In the genomic region with DNA sequence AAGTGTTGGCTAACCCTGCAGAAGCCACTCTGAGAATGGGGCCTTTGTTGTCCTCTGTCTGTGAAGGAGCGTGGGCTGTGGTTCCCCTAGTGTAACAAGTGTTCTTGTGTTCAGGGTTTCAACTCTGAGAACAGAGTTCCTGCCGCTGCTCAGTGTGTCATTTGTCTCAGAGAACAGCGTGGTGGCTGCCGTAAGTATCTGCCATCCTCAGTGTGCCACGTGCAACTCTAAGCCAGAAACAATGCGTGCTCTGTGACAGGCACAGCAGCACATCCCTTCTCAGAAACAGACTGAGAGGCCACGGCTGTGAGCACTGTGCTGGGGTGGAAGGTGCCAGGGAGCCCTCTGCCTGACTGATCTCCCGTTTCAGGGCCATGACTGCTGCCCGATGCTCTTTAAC, we compare ENCODE assay signal across 17 mouse cellular contexts. TPM values are rescaled to one million over a fixed set of nuclear protein-coding genes. Genes with fewer than 3 reads are reported as not detected.
A peak's percentile ranks its signal among the peaks of the same experiment; 100 is the strongest.
DNase-seq lines count a peak whose midpoint lies in the region; ATAC-seq lines count a peak whose summit lies in the region.
"Had no signal": no experiment of that assay in that cellular context is flagged by ENCODE, and none has a peak within 500 bp of the region (broad histone marks: within the 10 kb centered on the region; RNA-seq: fewer than 3 reads in every experiment).

No protein-coding gene starts in this region.

- ATAC-seq in hindbrain, embryonic 14.5 days (ENCODE audit: low FRiP score) = peak; percentile 37; the same call in 1 of the 2 replicates
- ATAC-seq in hindbrain, embryonic 11.5 days (ENCODE audit: low FRiP score) = no peak
- peak; percentile 62; the same call in 1 of the 2 replicates for ATAC-seq in embryonic facial prominence, embryonic 14.5 days (ENCODE audit: low read depth)
- ATAC-seq in neural tube, embryonic 14.5 days (ENCODE audit: low read depth) = peak; percentile 65; the same call in 1 of the 2 replicates
- ATAC-seq in liver, embryonic 11.5 days (replicated peaks; ENCODE audit: low FRiP score) = no peak
- ATAC-seq: forebrain, embryonic 14.5 days had no signal

- peaks cover 98% of the 10 kb centered on the region for H3K36me3 ChIP-seq in hindbrain, embryonic 14.5 days (replicated peaks; ENCODE audit: control insufficient read depth, insufficient read depth)
- peaks cover 18% of the 10 kb centered on the region for H3K36me3 ChIP-seq in hindbrain, embryonic 11.5 days (ENCODE audit: control insufficient read depth, insufficient read depth, low read length)
- peaks cover 97% of the 10 kb centered on the region for H3K36me3 ChIP-seq in embryonic facial prominence, embryonic 14.5 days (ENCODE audit: control insufficient read depth, insufficient read depth, low read length)
- H3K36me3 ChIP-seq in neural tube, embryonic 14.5 days (ENCODE audit: control insufficient read depth, insufficient read depth, low read length) = peaks cover 79% of the 10 kb centered on the region
- peaks cover 61% of the 10 kb centered on the region for H3K36me3 ChIP-seq in liver, embryonic 11.5 days (ENCODE audit: control insufficient read depth, insufficient read depth, low read length)

- H3K27ac ChIP-seq in hindbrain, embryonic 14.5 days = no peak overlapping the region
- no peak overlapping the region for H3K27ac ChIP-seq in hindbrain, embryonic 11.5 days (ENCODE audit: low read depth, low read length)
- H3K27ac ChIP-seq in embryonic facial prominence, embryonic 14.5 days (replicated peaks; ENCODE audit: low read depth, low read length) = no peak overlapping the region
- no peak overlapping the region for H3K27ac ChIP-seq in neural tube, embryonic 14.5 days (ENCODE audit: low read depth, low read length)
- no peak overlapping the region for H3K27ac ChIP-seq in liver, embryonic 11.5 days (ENCODE audit: low read depth, low read length)
- H3K27ac ChIP-seq: liver, embryonic 15.5 days had no signal

- no peak overlapping the region for H3K9ac ChIP-seq in hindbrain, embryonic 14.5 days
- H3K9ac ChIP-seq in hindbrain, embryonic 11.5 days (ENCODE audit: low read depth, low read length) = no peak overlapping the region
- no peak overlapping the region for H3K9ac ChIP-seq in embryonic facial prominence, embryonic 14.5 days (ENCODE audit: low read depth, low read length)
- no peak overlapping the region for H3K9ac ChIP-seq in neural tube, embryonic 14.5 days (replicated peaks; ENCODE audit: low read depth, low read length)
- H3K9ac ChIP-seq in liver, embryonic 11.5 days (ENCODE audit: low read depth, low read length) = no peak overlapping the region
- H3K9ac ChIP-seq: liver, embryonic 15.5 days had no signal

- WGBS in hindbrain, embryonic 14.5 days = 74% methylated on average over 9 of the region's 9 CpGs
- 84% methylated on average over 9 of the region's 9 CpGs for whole genome bisulfite sequencing in hindbrain, embryonic 11.5 days
- 55% methylated on average over 8 of the region's 9 CpGs for WGBS in embryonic facial prominence, embryonic 14.5 days
- WGBS in neural tube, embryonic 14.5 days = 75% methylated on average over 9 of the region's 9 CpGs
- WGBS in liver, embryonic 11.5 days = 92% methylated on average over 9 of the region's 9 CpGs

- H3K27me3 ChIP-seq in hindbrain, embryonic 14.5 days (ENCODE audit: control insufficient read depth, insufficient read depth, low read length) = no peaks in the 10 kb centered on the region
- H3K27me3 ChIP-seq in hindbrain, embryonic 11.5 days (ENCODE audit: control insufficient read depth, insufficient read depth, low read length) = no peaks in the 10 kb centered on the region
- no peaks in the 10 kb centered on the region for H3K27me3 ChIP-seq in embryonic facial prominence, embryonic 14.5 days (replicated peaks; ENCODE audit: control insufficient read depth, insufficient read depth, low read length)
- no peaks in the 10 kb centered on the region for H3K27me3 ChIP-seq in neural tube, embryonic 14.5 days (ENCODE audit: control insufficient read depth, insufficient read depth, low read length)
- H3K27me3 ChIP-seq in liver, embryonic 11.5 days (replicated peaks; ENCODE audit: control insufficient read depth, insufficient read depth, low read length) = no peaks in the 10 kb centered on the region
- H3K27me3 ChIP-seq: liver, embryonic 15.5 days had no signal

- no peak for DNase-seq in hindbrain, embryonic 14.5 days (ENCODE audit: low spot score)
- no peak for DNase-seq in hindbrain, embryonic 11.5 days (ENCODE audit: low spot score)
- DNase-seq in left cerebral cortex, postnatal 14 days (ENCODE audit: low spot score in 2 of 2) = peak; percentile 33 to 51
- no peak for DNase-seq in left cerebral cortex, adult 8-10 months (ENCODE audit: low spot score in 2 of 2)
- DNase-seq in embryonic facial prominence, embryonic 14.5 days (ENCODE audit: low spot score) = peak; percentile 31
- DNase-seq in liver, embryonic 11.5 days (ENCODE audit: low spot score) = no peak
- DNase-seq in spleen, postnatal 10 days (ENCODE audit: low spot score in 2 of 2) = no peak
- DNase-seq: adrenal gland, postnatal 10 days; gastrocnemius, postnatal 10 days; heart, postnatal 14 days had no signal

- H3K9me3 ChIP-seq in hindbrain, embryonic 14.5 days (ENCODE audit: control insufficient read depth, low read length) = no peaks in the 10 kb centered on the region
- no peaks in the 10 kb centered on the region for H3K9me3 ChIP-seq in hindbrain, embryonic 11.5 days (ENCODE audit: control insufficient read depth, low read length)
- H3K9me3 ChIP-seq in embryonic facial prominence, embryonic 14.5 days (ENCODE audit: control insufficient read depth, low read length) = no peaks in the 10 kb centered on the region
- H3K9me3 ChIP-seq in neural tube, embryonic 14.5 days (ENCODE audit: control insufficient read depth, low read length) = no peaks in the 10 kb centered on the region
- no peaks in the 10 kb centered on the region for H3K9me3 ChIP-seq in liver, embryonic 11.5 days (ENCODE audit: control insufficient read depth, low read length)
- H3K9me3 ChIP-seq: liver, embryonic 15.5 days had no signal

- H3K4me1 ChIP-seq in hindbrain, embryonic 14.5 days (replicated peaks; ENCODE audit: control insufficient read depth, insufficient read depth, low read length) = no peaks in the 10 kb centered on the region
- no peaks in the 10 kb centered on the region for H3K4me1 ChIP-seq in hindbrain, embryonic 11.5 days (replicated peaks; ENCODE audit: control insufficient read depth, insufficient read depth, low read length)
- H3K4me1 ChIP-seq in embryonic facial prominence, embryonic 14.5 days (ENCODE audit: control insufficient read depth, insufficient read depth, low read length) = no peaks in the 10 kb centered on the region
- no peaks in the 10 kb centered on the region for H3K4me1 ChIP-seq in neural tube, embryonic 14.5 days (ENCODE audit: control insufficient read depth, insufficient read depth, low read length)
- no peaks in the 10 kb centered on the region for H3K4me1 ChIP-seq in liver, embryonic 11.5 days (replicated peaks; ENCODE audit: control insufficient read depth, insufficient read depth, low read length)

- intact Hi-C loops in left cerebral cortex, postnatal 14 days (cut with DNase I) = no loop called here

- H3K4me2 ChIP-seq in hindbrain, embryonic 14.5 days (replicated peaks) = no peak overlapping the region
- no peak overlapping the region for H3K4me2 ChIP-seq in hindbrain, embryonic 11.5 days (replicated peaks; ENCODE audit: low read depth, low read length)
- H3K4me2 ChIP-seq in embryonic facial prominence, embryonic 14.5 days (ENCODE audit: low read depth, low read length) = no peak overlapping the region
- no peak overlapping the region for H3K4me2 ChIP-seq in neural tube, embryonic 14.5 days (ENCODE audit: low read depth, low read length)
- no peak overlapping the region for H3K4me2 ChIP-seq in liver, embryonic 11.5 days
- H3K4me2 ChIP-seq: liver, embryonic 15.5 days; midbrain, embryonic 11.5 days had no signal

- H3K4me3 ChIP-seq in hindbrain, embryonic 14.5 days (replicated peaks; ENCODE audit: low read length) = no peak overlapping the region
- H3K4me3 ChIP-seq in hindbrain, embryonic 11.5 days (ENCODE audit: low read depth, low read length) = no peak overlapping the region
- H3K4me3 ChIP-seq in embryonic facial prominence, embryonic 14.5 days (ENCODE audit: low read depth, low read length) = no peak overlapping the region
- H3K4me3 ChIP-seq in neural tube, embryonic 14.5 days (ENCODE audit: low read depth, low read length) = no peak overlapping the region
- H3K4me3 ChIP-seq in liver, embryonic 11.5 days (ENCODE audit: low read depth, low read length) = no peak overlapping the region
- H3K4me3 ChIP-seq: liver, embryonic 15.5 days had no signal

RNA-seq across cellular contexts. Expression of a gene that starts 9.7 kb away (rescaled TPM):
- polyA plus RNA-seq in hindbrain, embryonic 14.5 days (2014; fragmentation: Nextera tagmentation; extraction: Ambion mirVana) = 44.2 and 51.8 TPM in 2 replicates
- 49.3 and 54.3 TPM in 2 replicates for polyA plus RNA-seq in hindbrain, embryonic 11.5 days (2014; fragmentation: Nextera tagmentation; extraction: Ambion mirVana)
- 10 to 100 TPM; 31.3 to 35.0 TPM for total RNA-seq in left cerebral cortex, postnatal 14 days (2021)
- 10 to 100 TPM; 17.4 to 47.4 (median 23.9) TPM for total RNA-seq in left cerebral cortex, adult 8-10 months (2022)
- polyA plus RNA-seq in embryonic facial prominence, embryonic 14.5 days (2014; fragmentation: Nextera tagmentation; extraction: Ambion mirVana) = 222 and 228 TPM in 2 replicates
- polyA plus RNA-seq in neural tube, embryonic 14.5 days (2014; fragmentation: Nextera tagmentation; extraction: Ambion mirVana) = 14.1 and 41.7 TPM in 2 replicates
- 190 and 209 TPM in 2 replicates for polyA plus RNA-seq in liver, embryonic 11.5 days (2014; fragmentation: Nextera tagmentation; extraction: Ambion mirVana)

RNA-seq across cellular contexts. Expression of a gene that starts 20.5 kb away (rescaled TPM):
- not detected in 2 replicates for polyA plus RNA-seq in hindbrain, embryonic 14.5 days (2014; fragmentation: Nextera tagmentation; extraction: Ambion mirVana)
- polyA plus RNA-seq in hindbrain, embryonic 11.5 days (2014; fragmentation: Nextera tagmentation; extraction: Ambion mirVana) = not detected in 2 replicates
- not detected for total RNA-seq in left cerebral cortex, postnatal 14 days (2021)
- not detected for total RNA-seq in left cerebral cortex, adult 8-10 months (2022)
- not detected in 2 replicates for polyA plus RNA-seq in embryonic facial prominence, embryonic 14.5 days (2014; fragmentation: Nextera tagmentation; extraction: Ambion mirVana)
- polyA plus RNA-seq in neural tube, embryonic 14.5 days (2014; fragmentation: Nextera tagmentation; extraction: Ambion mirVana) = not detected in 2 replicates
- polyA plus RNA-seq in liver, embryonic 11.5 days (2014; fragmentation: Nextera tagmentation; extraction: Ambion mirVana) = 0.06 and 0.27 TPM in 2 replicates
- total RNA-seq: adrenal gland, postnatal 10 days; gastrocnemius, postnatal 10 days; heart, postnatal 14 days; layer of hippocampus, postnatal 14 days had no signal
- polyA plus RNA-seq: forebrain, embryonic 14.5 days; kidney, embryonic 14.5 days; midbrain, embryonic 11.5 days; spleen, adult 2 months had no signal

RNA-seq across cellular contexts. Expression of a gene that starts 20.7 kb away (rescaled TPM):
- polyA plus RNA-seq in hindbrain, embryonic 14.5 days (2014; fragmentation: Nextera tagmentation; extraction: Ambion mirVana) = 245 and 252 TPM in 2 replicates
- polyA plus RNA-seq in hindbrain, embryonic 11.5 days (2014; fragmentation: Nextera tagmentation; extraction: Ambion mirVana) = 179 and 185 TPM in 2 replicates
- 100 to 1,000 TPM; 202 to 205 TPM for total RNA-seq in left cerebral cortex, postnatal 14 days (2021)
- 100 to 1,000 TPM; 213 to 219 (median 216) TPM for total RNA-seq in left cerebral cortex, adult 8-10 months (2022)
- 138 and 150 TPM in 2 replicates for polyA plus RNA-seq in embryonic facial prominence, embryonic 14.5 days (2014; fragmentation: Nextera tagmentation; extraction: Ambion mirVana)
- 243 and 254 TPM in 2 replicates for polyA plus RNA-seq in neural tube, embryonic 14.5 days (2014; fragmentation: Nextera tagmentation; extraction: Ambion mirVana)
- 114 TPM in 2 replicates for polyA plus RNA-seq in liver, embryonic 11.5 days (2014; fragmentation: Nextera tagmentation; extraction: Ambion mirVana)

RNA-seq across cellular contexts. Expression of a gene that starts 35.7 kb away (rescaled TPM):
- 95.5 and 96.3 TPM in 2 replicates for polyA plus RNA-seq in hindbrain, embryonic 14.5 days (2014; fragmentation: Nextera tagmentation; extraction: Ambion mirVana)
- polyA plus RNA-seq in hindbrain, embryonic 11.5 days (2014; fragmentation: Nextera tagmentation; extraction: Ambion mirVana) = 127 and 138 TPM in 2 replicates
- total RNA-seq in left cerebral cortex, postnatal 14 days (2021) = 10 to 100 TPM; 85.9 to 96.7 TPM
- total RNA-seq in left cerebral cortex, adult 8-10 months (2022) = 100 to 1,000 TPM in 1 of 4 experiments, 10 to 100 TPM in 3; 77.5 to 101 (median 86.1) TPM
- 84.2 and 97.1 TPM in 2 replicates for polyA plus RNA-seq in embryonic facial prominence, embryonic 14.5 days (2014; fragmentation: Nextera tagmentation; extraction: Ambion mirVana)
- polyA plus RNA-seq in neural tube, embryonic 14.5 days (2014; fragmentation: Nextera tagmentation; extraction: Ambion mirVana) = 98.1 and 109 TPM in 2 replicates
- 104 and 122 TPM in 2 replicates for polyA plus RNA-seq in liver, embryonic 11.5 days (2014; fragmentation: Nextera tagmentation; extraction: Ambion mirVana)

RNA-seq across cellular contexts. Expression of a gene that starts 35.8 kb away (rescaled TPM):
- polyA plus RNA-seq in hindbrain, embryonic 14.5 days (2014; fragmentation: Nextera tagmentation; extraction: Ambion mirVana) = 177 and 188 TPM in 2 replicates
- polyA plus RNA-seq in hindbrain, embryonic 11.5 days (2014; fragmentation: Nextera tagmentation; extraction: Ambion mirVana) = 265 and 269 TPM in 2 replicates
- total RNA-seq in left cerebral cortex, postnatal 14 days (2021) = 10 to 100 TPM; 77.9 to 95.3 TPM
- 10 to 100 TPM; 70.3 to 76.5 (median 74.1) TPM for total RNA-seq in left cerebral cortex, adult 8-10 months (2022)
- polyA plus RNA-seq in embryonic facial prominence, embryonic 14.5 days (2014; fragmentation: Nextera tagmentation; extraction: Ambion mirVana) = 177 and 182 TPM in 2 replicates
- 182 and 198 TPM in 2 replicates for polyA plus RNA-seq in neural tube, embryonic 14.5 days (2014; fragmentation: Nextera tagmentation; extraction: Ambion mirVana)
- polyA plus RNA-seq in liver, embryonic 11.5 days (2014; fragmentation: Nextera tagmentation; extraction: Ambion mirVana) = 233 and 243 TPM in 2 replicates

Comparison
In these comparisons a context has a peak if more than half of its experiments do, and no peak if none do; other contexts are left out.
1. ATAC-seq: peak in hindbrain, embryonic 14.5 days (single experiment), embryonic facial prominence, embryonic 14.5 days (single experiment) and neural tube, embryonic 14.5 days (single experiment); none in hindbrain, embryonic 11.5 days (single experiment) and liver, embryonic 11.5 days (single experiment).
2. DNase-seq: peak in left cerebral cortex, postnatal 14 days (2 of 2) and embryonic facial prominence, embryonic 14.5 days (single experiment); none in hindbrain, embryonic 14.5 days (single experiment), hindbrain, embryonic 11.5 days (single experiment), left cerebral cortex, adult 8-10 months (0 of 2), liver, embryonic 11.5 days (single experiment) and spleen, postnatal 10 days (0 of 2).